Mouse (Mus musculus) intestine, postnatal 0 days (tissue): ENCODE results near the gene Gm11563. TPM values are rescaled to one million over a fixed set of nuclear protein-coding genes. Genes with fewer than 3 reads are reported as not detected.
"Not testable (repeated sequence)": the region's sequence is repeated elsewhere in the genome, so short reads cannot be mapped to it uniquely, and the experiment has no call there.

Source experiments
- ATAC-seq: fragments of 200-750 bp; cut with Nextera tagmentation; 2 replicates; pipeline ENCODE4 v1.8.0; 2017; ENCODE audit warnings: mild to moderate bottlenecking, moderate TSS enrichment, moderate library complexity
- H3K27ac ChIP-seq: fragments of 300-500 bp; sonication (generic); 2 replicates; pipeline ENCODE4 v1.5.1; 2014; ENCODE audit warnings: mild to moderate bottlenecking, low read depth, low read length, moderate library complexity
- H3K27me3 ChIP-seq: fragments of 300-500 bp; sonication (generic); replicated peaks from 2 replicates; pipeline ENCODE4 v1.6.1; 2014; ENCODE audit warnings: low read length, mixed read lengths; ENCODE audit not compliant: control insufficient read depth, insufficient read depth
- H3K36me3 ChIP-seq: fragments of 300-500 bp; sonication (generic); 2 replicates; pipeline ENCODE4 v1.6.1; 2014; ENCODE audit warnings: mild to moderate bottlenecking, moderate library complexity; ENCODE audit not compliant: control insufficient read depth, insufficient read depth
- H3K4me1 ChIP-seq: fragments of 300-500 bp; sonication (generic); replicated peaks from 2 replicates; pipeline ENCODE4 v1.6.1; 2014; ENCODE audit warnings: antibody characterized with exemption, low read length, mixed read lengths; ENCODE audit not compliant: control insufficient read depth, insufficient read depth
- H3K4me2 ChIP-seq: fragments of 300-500 bp; sonication (generic); replicated peaks from 2 replicates; pipeline ENCODE4 v1.6.1; 2014; ENCODE audit warnings: low read depth, mild to moderate bottlenecking, moderate library complexity
- H3K4me3 ChIP-seq: fragments of 300-500 bp; sonication (generic); 2 replicates; pipeline ENCODE4 v1.5.1; 2014; ENCODE audit warnings: low read depth, low read length
- H3K9ac ChIP-seq: fragments of 300-500 bp; sonication (generic); 2 replicates; pipeline ENCODE4 v1.6.1; 2014; ENCODE audit warnings: mild to moderate bottlenecking, low read depth, low read length
- H3K9me3 ChIP-seq: fragments of 300-500 bp; sonication (generic); 2 replicates; pipeline ENCODE4 v1.6.1; 2016; ENCODE audit warnings: mixed run types; ENCODE audit not compliant: control insufficient read depth
- CTCF ChIP-seq: sonication (generic); IDR thresholded peaks from 2 replicates; pipeline ENCODE4 v1.5.1; 2016; ENCODE audit warnings: low read depth, mild to moderate bottlenecking, control low read depth, antibody characterized with exemption, moderate library complexity
- WGBS: fragments of 180-500 bp; shearing (Covaris S2); extraction: QIAGEN DNeasy Blood & Tissue Kit; methylation state at CpG from one replicate; pipeline ENCODE4 v1.1.7; 2014; 5-methylcytosine and 5-hydroxymethylcytosine counted together
- polyA plus RNA-seq: library from polyadenylated mRNA; unstranded; fragments of >200 nt; fragmentation: Nextera tagmentation; extraction: Ambion mirVana; gene quantifications from 2 replicates; pipeline ENCODE4 v1.2.1, GENCODE M21; 2015

The Gm11563 gene
- not detected in 2 replicates for polyA plus RNA-seq

GRCm38 (mm10) chr11:99658467-99659010 is at the start of gene Gm11563:
Gene Gm11563 (minus strand): TSS chr11:99658960.
- H3K9ac ChIP-seq, ATAC-seq: not testable (repeated sequence)
- WGBS = 67% methylated on average over 10 of the region's 10 CpGs

GRCm38 (mm10) chr11:99690463-99690862 is 31.7 kb upstream of the Gm11563 start, which contains the start of gene Gm14190:
Gene Gm14190 (minus strand): TSS chr11:99690740.
- TF ChIP-seq CTCF = no peak
- no peaks in the 10 kb centered on the region for H3K4me1 ChIP-seq
- H3K27me3 ChIP-seq = no peaks in the 10 kb centered on the region
- no peaks in the 10 kb centered on the region for H3K36me3 ChIP-seq
- H3K4me3 ChIP-seq = no peak within 1 kb of the TSS
- H3K4me2 ChIP-seq = no peak within 1 kb of the TSS
- H3K9ac ChIP-seq = no peak within 1 kb of the TSS
- ATAC-seq = no peak
- H3K9me3 ChIP-seq = no peaks in the 10 kb centered on the region
- WGBS = 86% methylated on average over 1 of the region's 1 CpGs
- no peak within 1 kb of the TSS for H3K27ac ChIP-seq

More at GRCm38 (mm10) chr11:99658467-99659010, at the start of gene Gm11563:
- H3K27ac ChIP-seq, H3K4me1 ChIP-seq, H3K9me3 ChIP-seq, H3K36me3 ChIP-seq, H3K4me3 ChIP-seq, H3K4me2 ChIP-seq, H3K27me3 ChIP-seq: not testable (repeated sequence)

GRCm38 (mm10) chr11:99685235-99685634 is 26.5 kb upstream of the Gm11563 start:
- not testable (repeated sequence) for H3K36me3 ChIP-seq, H3K9ac ChIP-seq, H3K27me3 ChIP-seq, H3K9me3 ChIP-seq, H3K4me2 ChIP-seq, H3K27ac ChIP-seq, ATAC-seq, H3K4me3 ChIP-seq, H3K4me1 ChIP-seq
- WGBS = 77% methylated on average over 1 of the region's 1 CpGs

GRCm38 (mm10) chr11:99683481-99683880 is 24.7 kb upstream of the Gm11563 start:
- Histone ChIP-seq H3K27ac (no peak overlapping the region), H3K4me2 (no peak overlapping the region), H3K36me3 (no peaks in the 10 kb centered on the region), H3K9me3 (no peaks in the 10 kb centered on the region), H3K9ac (no peak overlapping the region), H3K4me3 (no peak overlapping the region), H3K4me1 (no peaks in the 10 kb centered on the region), H3K27me3 (no peaks in the 10 kb centered on the region)
- WGBS = 82% methylated on average over 2 of the region's 2 CpGs
- TF ChIP-seq CTCF = no peak
- no peak for ATAC-seq

DNA sequence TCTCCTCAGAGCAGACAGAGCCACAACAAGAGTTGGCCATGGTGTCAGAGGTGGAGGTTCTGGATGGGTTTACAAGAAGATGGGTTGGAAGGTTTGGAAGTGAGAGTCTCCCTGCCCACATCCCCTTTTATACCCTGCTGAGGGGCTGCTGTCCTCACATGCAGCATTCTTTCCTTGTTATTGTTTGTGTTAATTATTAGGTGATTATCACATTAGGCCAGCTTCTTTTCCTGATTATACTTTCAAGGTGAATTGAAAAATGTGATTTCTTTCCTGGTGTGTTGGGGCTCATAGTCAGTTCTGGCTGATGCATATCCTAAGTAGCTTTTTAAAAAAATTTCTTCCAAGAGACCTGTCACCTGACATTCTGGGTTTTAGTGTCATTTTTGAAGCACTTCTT is 7.1 kb upstream of the Gm11563 start, which contains the start of gene Krtap4-6:
Gene Krtap4-6 (minus strand): TSS at position 101 of the 400 bp plus-strand sequence.
- Histone ChIP-seq H3K27me3 (no peaks in the 10 kb centered on the region; the same call in 1 of the 2 replicates), H3K36me3 (no peaks in the 10 kb centered on the region), H3K4me1 (no peaks in the 10 kb centered on the region), H3K4me3 (no peak within 1 kb of the TSS), H3K4me2 (no peak within 1 kb of the TSS), H3K27ac (no peak within 1 kb of the TSS), H3K9me3 (no peaks in the 10 kb centered on the region), H3K9ac (no peak within 1 kb of the TSS)
- ATAC-seq = no peak
- no peak for TF ChIP-seq CTCF

GRCm38 (mm10) chr11:99662802-99663201 is 4.0 kb upstream of the Gm11563 start:
- Histone ChIP-seq H3K36me3 (no peaks in the 10 kb centered on the region), H3K27me3 (no peaks in the 10 kb centered on the region), H3K4me1 (no peaks in the 10 kb centered on the region), H3K27ac (no peak overlapping the region), H3K9ac (no peak overlapping the region), H3K4me3 (no peak overlapping the region), H3K9me3 (no peaks in the 10 kb centered on the region), H3K4me2 (no peak overlapping the region)
- WGBS = 83% methylated on average over 10 of the region's 10 CpGs
- ATAC-seq = no peak
- TF ChIP-seq CTCF = no peak

DNA sequence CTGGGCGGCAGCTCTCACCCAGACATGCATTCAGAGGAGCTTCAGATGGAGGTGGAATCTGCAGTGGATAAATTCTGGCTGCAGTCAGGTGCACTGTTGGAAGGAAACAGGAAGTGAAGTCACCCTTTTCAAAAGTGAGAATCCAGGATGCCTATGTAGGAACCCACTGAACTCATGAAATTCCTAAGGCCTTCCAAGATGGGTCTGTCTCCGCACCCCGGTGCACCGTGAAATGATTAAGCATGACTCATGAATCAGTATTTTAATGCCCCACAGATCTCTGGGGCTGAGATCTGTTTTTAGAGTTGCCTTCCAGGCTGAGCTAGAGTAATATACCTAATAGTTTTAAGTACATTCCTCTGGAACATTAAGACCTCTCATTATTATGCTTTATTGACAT is 496 bp upstream of the Gm11563 start:
- Histone ChIP-seq H3K9ac (no peak overlapping the region), H3K4me1 (no peaks in the 10 kb centered on the region), H3K4me3 (no peak overlapping the region), H3K27me3 (no peaks in the 10 kb centered on the region; the same call in 1 of the 2 replicates), H3K27ac (no peak overlapping the region), H3K36me3 (no peaks in the 10 kb centered on the region), H3K9me3 (no peaks in the 10 kb centered on the region), H3K4me2 (no peak overlapping the region)
- ATAC-seq = no peak
- no peak for TF ChIP-seq CTCF
- WGBS = 88% methylated on average over 4 of the region's 4 CpGs
